Mouse (Mus musculus) mouse embryonic stem cell (cell line): ENCODE data around the gene Slitrk4.

Experiments used
- in situ Hi-C, 2 experiments: fragments of 300-500 bp; cut with MboI; formaldehyde crosslinking; loops; 1 replicate in 1 of 2; 3 replicates in 1 of 2; pipeline ENCODE4 v1.14.3; 2019 to 2020; ENCODE audit warnings: low sequenced_read_pairs in 2 of 2, low pct_unique_long_range_greater_than_20kb in 1 of 2, mixed read lengths in 1 of 2; ENCODE audit not compliant: unreplicated experiment in 1 of 2

Slitrk4 gene

DNA sequence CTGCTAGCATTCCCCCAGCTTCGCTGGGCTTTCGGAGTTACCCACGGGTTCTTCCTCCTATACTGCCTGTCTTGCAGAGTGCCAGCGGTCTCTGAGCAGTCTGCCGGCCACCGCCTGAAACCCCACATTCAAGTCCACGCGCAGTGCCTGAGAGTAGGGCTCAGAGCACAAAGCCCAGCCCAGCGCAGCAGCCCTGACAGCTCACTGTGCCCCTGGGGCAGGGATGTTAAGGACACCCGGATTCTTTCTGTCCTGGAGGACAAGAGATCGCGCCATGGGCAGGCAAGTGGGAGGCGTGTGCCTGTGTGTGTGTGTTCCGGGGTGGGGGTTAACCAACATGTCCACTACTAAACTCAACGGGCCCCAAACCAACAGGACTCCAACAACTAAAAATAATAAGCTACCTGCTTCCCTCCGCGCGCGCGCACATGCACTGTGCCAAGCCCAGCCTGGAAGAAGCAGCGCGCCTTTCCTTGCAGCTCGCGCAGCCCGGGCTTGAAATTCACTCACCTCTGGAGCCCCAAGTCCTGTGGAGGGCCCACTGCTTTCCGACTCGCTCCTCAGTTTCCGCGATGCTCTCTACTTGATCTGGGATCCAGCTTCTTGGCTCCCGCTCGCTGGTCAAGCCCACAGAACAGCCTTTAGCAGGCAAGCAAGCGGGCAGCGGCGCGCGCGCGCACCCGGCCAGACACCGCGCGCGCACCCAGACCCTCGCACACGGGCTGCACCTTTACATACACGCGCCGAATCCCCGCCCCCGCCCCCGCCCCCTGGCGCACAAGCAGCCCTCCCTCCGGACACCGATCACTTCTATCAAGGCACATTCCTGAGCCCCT is at the start of gene Slitrk4:
TSS of gene Slitrk4 (minus strand) at position 707 of the 836 bp plus-strand sequence.
- in situ Hi-C loops = no loop called here

GRCm38 (mm10) chrX:64319501-64319900 is 42.7 kb upstream of the Slitrk4 start:
- in situ Hi-C loops = no loop called here

- in situ Hi-C loops = no loop called here
Measured at GRCm38 (mm10) chrX:64277991-64278301, 1.1 kb upstream of the Slitrk4 start.

- in situ Hi-C loops = no loop called here
Measured at GRCm38 (mm10) chrX:64277126-64277990, 562 bp upstream of the Slitrk4 start.

GRCm38 (mm10) chrX:64275501-64276289 is 1.1 kb downstream of the Slitrk4 start:
- in situ Hi-C loops = no loop called here

DNA sequence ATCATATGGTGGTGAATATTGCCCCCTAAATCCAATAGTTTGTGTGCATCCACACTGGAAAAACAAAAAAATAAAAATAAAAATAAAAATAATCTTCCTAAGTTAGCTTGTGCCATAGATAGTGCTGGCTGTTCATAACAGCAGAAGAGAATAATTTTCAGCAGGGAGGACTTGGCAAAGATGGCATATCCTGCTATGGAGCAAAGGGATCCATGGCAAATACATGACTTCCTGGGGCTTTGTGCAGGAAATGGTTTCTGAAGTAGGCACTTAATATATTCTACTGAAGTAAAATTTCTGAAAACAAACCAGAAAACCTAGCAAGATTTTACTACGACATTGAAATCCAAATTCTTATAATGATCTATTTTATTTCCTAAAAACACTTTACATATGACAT is 13.3 kb downstream of the Slitrk4 start:
- in situ Hi-C loops = no loop called here
